Mouse (Mus musculus) layer of hippocampus, adult 2 months (tissue): ENCODE data around the gene Tcf12. TPM values are rescaled to one million over a fixed set of nuclear protein-coding genes. Genes with fewer than 3 reads are reported as not detected.

ENCODE experiments used
- DNase-seq, 2 experiments: peaks; one replicate each; pipeline ENCODE4 v3.0.0; 2022; ENCODE audit warnings: low spot score in 2 of 2
- H3K27ac ChIP-seq: fragments of 200-600 bp; 2 replicates; pipeline ENCODE4 v1.8.1; 2022
- H3K4me3 ChIP-seq: fragments of 200-600 bp; 2 replicates; pipeline ENCODE4 v1.8.1; 2022; ENCODE audit warnings: mild to moderate bottlenecking
- CTCF ChIP-seq: fragments of 200-600 bp; conservative IDR thresholded peaks from 2 replicates; pipeline ENCODE4 v1.8.1; 2022; ENCODE audit warnings: antibody characterized with exemption, mild to moderate bottlenecking, moderate library complexity
- total RNA-seq, 2 experiments: library from RNA; stranded (reverse); gene quantifications; 2 replicates each; pipeline ENCODE4 v1.2.3; 2021

Tcf12 gene
- total RNA-seq, 2 experiments from 2014 or later: 51.3 to 62.7 TPM

GRCm38 (mm10) chr9:71874761-71875160 lies 236.9 kb downstream of the Tcf12 start:
- no peak for TF ChIP-seq CTCF
- no peak overlapping the region; the same call in 1 of the 2 replicates for H3K27ac ChIP-seq
- no peak for DNase-seq
- no peak overlapping the region for H3K4me3 ChIP-seq

DNA sequence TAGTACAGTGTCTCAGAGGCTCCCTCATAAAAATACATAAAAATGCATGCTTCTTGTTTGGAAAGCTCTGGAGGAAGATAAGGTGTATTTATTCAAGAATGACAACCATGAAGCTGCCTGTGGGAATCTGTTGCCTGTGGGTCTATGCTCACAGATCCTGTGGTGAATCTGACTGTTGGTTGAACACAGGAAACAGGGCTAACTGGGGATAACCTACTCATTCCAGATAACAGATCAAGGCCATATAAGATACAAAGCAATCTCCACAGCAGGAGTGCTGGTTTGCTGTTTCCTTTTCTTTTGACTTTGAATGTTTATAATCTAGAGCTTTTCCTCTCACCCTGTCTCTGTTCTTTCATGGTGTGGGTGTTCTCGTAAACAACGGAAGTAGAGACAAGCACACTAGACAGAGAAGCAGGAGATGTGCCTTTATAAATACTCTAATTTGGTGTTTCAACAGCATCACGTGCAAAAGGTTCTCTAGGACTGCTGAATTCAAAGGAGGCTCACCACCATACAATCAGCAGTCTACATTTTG lies 237.6 kb downstream of the Tcf12 start:
- H3K4me3 ChIP-seq: no peak overlapping the region
- no peak overlapping the region for H3K27ac ChIP-seq
- no peak for DNase-seq
- TF ChIP-seq CTCF: no peak

GRCm38 (mm10) chr9:71863338-71863737 lies 248.3 kb downstream of the Tcf12 start:
- no peak overlapping the region for H3K27ac ChIP-seq
- H3K4me3 ChIP-seq: no peak overlapping the region
- no peak for DNase-seq
- TF ChIP-seq CTCF: no peak

DNA sequence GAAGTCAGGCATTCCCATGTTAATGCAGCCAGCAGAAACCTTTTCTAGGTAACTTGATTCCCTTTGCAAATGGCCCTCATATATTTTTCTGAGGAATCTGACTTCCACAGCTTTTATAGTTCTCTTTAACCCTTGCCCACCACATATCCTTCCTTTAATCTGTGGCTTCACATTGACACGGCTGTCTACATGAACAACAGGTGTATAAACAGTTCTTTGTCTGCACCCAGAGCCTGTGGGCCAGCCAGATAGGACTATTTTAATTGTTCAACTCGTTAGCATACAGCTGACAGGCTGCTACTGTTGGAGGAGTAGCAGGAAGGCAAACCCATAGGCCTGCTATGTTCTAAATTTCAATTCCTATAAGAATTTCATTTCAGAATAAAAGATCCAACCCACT lies 250.0 kb downstream of the Tcf12 start:
- no peak for DNase-seq
- Histone ChIP-seq H3K4me3 (no peak overlapping the region), H3K27ac (no peak overlapping the region)
- TF ChIP-seq CTCF: no peak

GRCm38 (mm10) chr9:71857926-71858325 lies 253.7 kb downstream of the Tcf12 start:
- no peak for DNase-seq
- no peak for TF ChIP-seq CTCF
- no peak overlapping the region for H3K4me3 ChIP-seq
- H3K27ac ChIP-seq: no peak overlapping the region

- Histone ChIP-seq H3K4me3 (no peak overlapping the region), H3K27ac (no peak overlapping the region)
- TF ChIP-seq CTCF: no peak
- DNase-seq: no peak
Measured at GRCm38 (mm10) chr9:71853904-71854303, 257.8 kb downstream of the Tcf12 start.

GRCm38 (mm10) chr9:71850283-71850682 lies 261.4 kb downstream of the Tcf12 start:
- TF ChIP-seq CTCF: no peak
- H3K4me3 ChIP-seq: no peak overlapping the region
- no peak for DNase-seq
- no peak overlapping the region for H3K27ac ChIP-seq

DNA sequence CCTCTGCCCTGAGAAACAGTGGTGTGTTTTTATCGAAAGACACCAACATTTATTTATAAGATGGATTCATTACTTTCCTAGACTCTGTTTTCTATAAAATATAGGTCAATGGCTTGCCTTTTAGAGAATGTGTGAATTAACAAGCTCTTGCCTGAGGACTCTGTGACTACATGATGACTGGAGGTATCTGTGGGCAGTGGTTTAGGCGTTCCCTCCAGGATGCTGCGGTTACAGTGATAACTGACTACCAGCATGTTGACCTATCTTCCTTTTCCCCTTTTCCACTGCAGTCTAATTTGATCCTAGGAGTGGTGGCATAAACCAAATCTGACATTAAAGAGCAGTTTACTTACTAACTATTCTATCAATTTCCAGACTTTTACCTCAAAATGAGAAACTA lies 263.3 kb downstream of the Tcf12 start:
- no peak for TF ChIP-seq CTCF
- DNase-seq: no peak
- Histone ChIP-seq H3K27ac (no peak overlapping the region), H3K4me3 (no peak overlapping the region)

- no peak for TF ChIP-seq CTCF
- DNase-seq: no peak
- H3K4me3 ChIP-seq: no peak overlapping the region
- no peak overlapping the region for H3K27ac ChIP-seq
Measured at GRCm38 (mm10) chr9:71847921-71848320, 263.8 kb downstream of the Tcf12 start.

- TF ChIP-seq CTCF: no peak
- no peak for DNase-seq
- H3K4me3 ChIP-seq: no peak overlapping the region
- no peak overlapping the region for H3K27ac ChIP-seq
Measured at GRCm38 (mm10) chr9:71841850-71842249, 269.8 kb downstream of the Tcf12 start.

- H3K27ac ChIP-seq: no peak overlapping the region
- no peak for DNase-seq
- TF ChIP-seq CTCF: no peak
- no peak overlapping the region for H3K4me3 ChIP-seq
Measured at GRCm38 (mm10) chr9:71837366-71837765, 274.3 kb downstream of the Tcf12 start.

DNA sequence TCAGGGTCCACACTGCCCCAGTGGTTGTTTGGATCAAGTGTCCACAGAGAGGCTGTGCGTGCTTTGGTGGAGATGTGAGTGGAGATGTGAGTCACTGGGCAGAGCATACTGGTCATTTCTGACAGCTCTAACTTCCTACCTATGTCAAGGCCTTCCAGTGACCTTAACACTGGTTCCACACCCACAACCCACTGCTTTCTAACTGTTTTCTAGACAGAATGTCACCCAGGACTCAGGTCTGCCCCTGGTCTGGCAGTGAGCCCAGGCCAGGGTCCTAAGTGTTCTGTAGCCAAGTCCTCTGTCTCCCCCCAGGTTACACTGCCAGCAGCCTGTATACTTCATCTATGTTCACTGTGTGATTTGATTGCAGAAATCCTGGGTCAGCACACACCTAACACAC lies 275.3 kb downstream of the Tcf12 start:
- no peak for DNase-seq
- no peak for TF ChIP-seq CTCF
- Histone ChIP-seq H3K4me3 (no peak overlapping the region), H3K27ac (no peak overlapping the region)

DNA sequence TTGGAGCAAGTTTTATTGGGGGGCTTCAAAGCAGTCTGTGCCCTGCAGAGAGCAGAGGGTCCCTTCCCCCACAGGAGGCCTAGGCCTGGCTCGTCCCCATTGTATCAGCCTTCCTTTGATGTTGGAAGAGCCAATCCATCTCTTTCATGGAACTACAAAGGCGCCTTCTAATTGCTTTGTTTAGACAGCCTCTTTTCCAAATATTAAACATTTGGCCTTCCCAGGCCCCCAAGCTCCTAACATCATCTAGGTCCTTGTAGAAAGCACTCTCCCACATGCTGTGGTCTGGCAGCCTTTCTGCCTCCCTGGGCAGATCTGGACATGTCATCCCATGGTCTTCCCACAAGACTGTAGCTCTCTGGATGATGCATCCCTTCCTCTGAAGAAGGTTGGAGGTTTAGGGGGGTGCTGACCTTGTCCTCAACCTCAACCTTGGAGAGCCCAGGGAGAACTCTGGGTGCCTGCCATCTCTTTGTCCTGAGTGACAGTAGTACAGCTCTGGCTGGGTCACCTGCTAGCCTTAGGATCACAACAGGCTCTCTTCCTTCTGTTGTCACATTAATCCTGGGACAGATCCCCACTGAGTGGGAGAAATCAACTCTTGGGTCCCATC lies 276.4 kb downstream of the Tcf12 start:
- TF ChIP-seq CTCF: no peak

DNA sequence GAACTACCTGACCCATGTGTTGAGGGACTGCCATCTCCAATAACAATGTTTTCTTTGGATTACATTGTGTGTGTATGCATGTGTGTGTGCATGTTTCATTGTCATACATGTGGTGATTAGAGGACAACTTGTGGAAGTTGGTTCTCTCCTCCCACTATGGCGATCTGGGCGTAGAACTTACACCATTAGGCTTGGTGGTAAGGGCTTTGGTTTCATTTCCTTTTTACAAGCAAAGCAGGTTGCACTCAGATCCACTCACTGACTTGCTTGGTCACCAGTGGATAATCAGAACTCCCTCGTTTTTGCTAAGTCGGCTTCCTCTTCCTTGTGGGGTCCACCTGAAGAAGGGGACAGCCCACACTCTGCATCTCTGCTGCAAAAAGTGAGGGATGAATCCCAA lies 277.0 kb downstream of the Tcf12 start:
- TF ChIP-seq CTCF: no peak
- H3K4me3 ChIP-seq: no peak overlapping the region
- H3K27ac ChIP-seq: no peak overlapping the region
- no peak for DNase-seq

More for the DNA sequence above, 276.4 kb downstream of the Tcf12 start:
- H3K27ac ChIP-seq: no peak overlapping the region
- DNase-seq: no peak
- H3K4me3 ChIP-seq: no peak overlapping the region
